9 mouse cellular contexts compared by ENCODE assay signal in the genomic region with DNA sequence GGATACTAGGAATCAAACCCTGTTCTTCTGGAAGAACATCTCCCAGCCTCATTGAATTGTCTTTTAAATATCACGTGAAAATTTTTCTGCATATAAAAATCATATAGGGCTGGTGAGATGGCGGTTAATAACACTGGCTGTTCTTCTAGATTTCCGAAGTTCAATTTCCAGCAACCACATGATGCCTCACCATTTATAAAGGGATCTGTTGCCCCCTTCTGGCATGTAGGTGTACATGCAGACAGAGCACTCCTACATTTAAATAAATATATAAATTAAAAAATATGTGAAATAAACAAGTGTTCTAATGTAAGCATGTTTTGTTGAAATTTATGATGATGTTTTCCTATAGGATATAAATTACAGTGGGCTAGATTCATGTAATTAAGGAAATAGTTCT.
A peak's percentile ranks its signal among the peaks of the same experiment; 100 is the strongest.
DNase-seq lines count a peak whose midpoint lies in the region; ATAC-seq and TF ChIP-seq lines count a peak whose summit lies in the region.
"Had no signal": no experiment of that assay in that cellular context is flagged by ENCODE, and none has a peak within 500 bp of the region (broad histone marks: within the 10 kb centered on the region; RNA-seq: fewer than 3 reads in every experiment).

No protein-coding gene starts in this region.

- WGBS in embryonic facial prominence, embryonic 11.5 days, result 32% methylated on average over 3 of the region's 3 CpGs
- WGBS in embryonic facial prominence, embryonic 10.5 days, result 46% methylated on average over 3 of the region's 3 CpGs
- WGBS in lung, embryonic 14.5 days, result 27% methylated on average over 3 of the region's 3 CpGs

- H3K27ac ChIP-seq in embryonic facial prominence, embryonic 11.5 days (replicated peaks; ENCODE audit: low read depth, low read length), result no peak overlapping the region
- no peak overlapping the region for H3K27ac ChIP-seq in embryonic facial prominence, embryonic 10.5 days (replicated peaks)
- no peak overlapping the region for H3K27ac ChIP-seq in lung, embryonic 14.5 days (ENCODE audit: low read depth)
- H3K27ac ChIP-seq: heart, embryonic 15.5 days had no signal

- no peak overlapping the region for H3K9ac ChIP-seq in embryonic facial prominence, embryonic 11.5 days (replicated peaks; ENCODE audit: low read length)
- no peak overlapping the region for H3K9ac ChIP-seq in lung, embryonic 14.5 days
- H3K9ac ChIP-seq: heart, embryonic 15.5 days had no signal

- H3K4me3 ChIP-seq in embryonic facial prominence, embryonic 11.5 days (ENCODE audit: low read depth, low read length), result no peak overlapping the region
- no peak overlapping the region for H3K4me3 ChIP-seq in embryonic facial prominence, embryonic 10.5 days
- H3K4me3 ChIP-seq in lung, embryonic 14.5 days (ENCODE audit: low read depth, low read length), result no peak overlapping the region
- H3K4me3 ChIP-seq: heart, embryonic 15.5 days had no signal

- no peak for ATAC-seq in embryonic facial prominence, embryonic 11.5 days (replicated peaks; ENCODE audit: insufficient number of reproducible peaks, low FRiP score, low TSS enrichment, low read depth)
- ATAC-seq in lung, embryonic 14.5 days (ENCODE audit: insufficient read depth), result no peak
- ATAC-seq in common myeloid progenitor, adult 5-6 weeks (replicated peaks; ENCODE audit: low read depth, poor library complexity, severe bottlenecking), result peak; percentile 90
- ATAC-seq in neutrophil, adult 5-6 weeks (ENCODE audit: extremely low read depth, insufficient number of reproducible peaks, low FRiP score, poor library complexity, severe bottlenecking), result peak; percentile 70; the same call in 1 of the 2 replicates

- H3K27me3 ChIP-seq in embryonic facial prominence, embryonic 11.5 days (ENCODE audit: control insufficient read depth, insufficient read depth, low read length), result no peaks in the 10 kb centered on the region
- no peaks in the 10 kb centered on the region for H3K27me3 ChIP-seq in embryonic facial prominence, embryonic 10.5 days (replicated peaks; ENCODE audit: low read depth, poor library complexity, severe bottlenecking)
- H3K27me3 ChIP-seq in lung, embryonic 14.5 days (ENCODE audit: insufficient read depth, low read length), result no peaks in the 10 kb centered on the region
- H3K27me3 ChIP-seq: heart, embryonic 15.5 days had no signal

- no peak overlapping the region for H3K4me2 ChIP-seq in embryonic facial prominence, embryonic 11.5 days (ENCODE audit: low read depth, low read length)
- H3K4me2 ChIP-seq in lung, embryonic 14.5 days, result no peak overlapping the region
- H3K4me2 ChIP-seq: heart, embryonic 15.5 days had no signal

- peaks cover 3% of the 10 kb centered on the region; the same call in 1 of the 2 replicates for H3K36me3 ChIP-seq in embryonic facial prominence, embryonic 11.5 days (replicated peaks; ENCODE audit: control insufficient read depth, insufficient read depth, low read depth, low read length)
- H3K36me3 ChIP-seq in embryonic facial prominence, embryonic 10.5 days (replicated peaks), result peaks cover 24% of the 10 kb centered on the region
- peaks cover 9% of the 10 kb centered on the region; the same call in 1 of the 2 replicates for H3K36me3 ChIP-seq in lung, embryonic 14.5 days (ENCODE audit: insufficient read depth)

- DNase-seq in embryonic facial prominence, embryonic 11.5 days (ENCODE audit: low spot score), result peak; percentile 60
- no peak for DNase-seq in embryonic facial prominence, embryonic 10.5 days (ENCODE audit: low spot score)
- peak; percentile 78 for DNase-seq in lung, embryonic 14.5 days
- no peak for DNase-seq in lung, adult 18-20 months
- DNase-seq in layer of hippocampus, adult 8-10 months (ENCODE audit: low spot score in 2 of 2), result no peak
- DNase-seq in ovary, postnatal 10 days (ENCODE audit: low spot score), result no peak

- no peaks in the 10 kb centered on the region for H3K9me3 ChIP-seq in embryonic facial prominence, embryonic 11.5 days (replicated peaks; ENCODE audit: control insufficient read depth, low read length)
- no peaks in the 10 kb centered on the region for H3K9me3 ChIP-seq in embryonic facial prominence, embryonic 10.5 days
- no peaks in the 10 kb centered on the region for H3K9me3 ChIP-seq in lung, embryonic 14.5 days (ENCODE audit: low read depth, low read length)
- H3K9me3 ChIP-seq: heart, embryonic 15.5 days had no signal

- peak; percentile 67 for TF ChIP-seq CTCF in lung, embryonic 14.5 days (IDR thresholded peaks at IDR 0.05; ENCODE audit: low read depth)

- H3K4me1 ChIP-seq in embryonic facial prominence, embryonic 11.5 days (ENCODE audit: control insufficient read depth, insufficient read depth, low read length), result no peaks in the 10 kb centered on the region
- no peaks in the 10 kb centered on the region for H3K4me1 ChIP-seq in embryonic facial prominence, embryonic 10.5 days
- no peaks in the 10 kb centered on the region for H3K4me1 ChIP-seq in lung, embryonic 14.5 days (ENCODE audit: insufficient read depth)
- H3K4me1 ChIP-seq: heart, embryonic 15.5 days had no signal

Comparison
In these comparisons a context has a peak if more than half of its experiments do, and no peak if none do; other contexts are left out.
1. DNase-seq: peak in embryonic facial prominence, embryonic 11.5 days (single experiment) and lung, embryonic 14.5 days (single experiment); none in embryonic facial prominence, embryonic 10.5 days (single experiment), lung, adult 18-20 months (0 of 2), layer of hippocampus, adult 8-10 months (0 of 2) and ovary, postnatal 10 days (single experiment).
2. ATAC-seq: peak in common myeloid progenitor, adult 5-6 weeks (single experiment) and neutrophil, adult 5-6 weeks (single experiment); none in embryonic facial prominence, embryonic 11.5 days (single experiment) and lung, embryonic 14.5 days (single experiment).